Mouse (Mus musculus) spleen, adult 18-20 months (tissue): Measurements from ENCODE around the gene Tppp.
"Not testable (repeated sequence)": the region's sequence is repeated elsewhere in the genome, so short reads cannot be mapped to it uniquely, and the experiment has no call there.

ENCODE experiments used
- DNase-seq, 2 experiments: peaks; one replicate each; pipeline ENCODE4 v3.0.0; 2022; ENCODE audit warnings: mixed read lengths in 2 of 2

The Tppp gene

DNA sequence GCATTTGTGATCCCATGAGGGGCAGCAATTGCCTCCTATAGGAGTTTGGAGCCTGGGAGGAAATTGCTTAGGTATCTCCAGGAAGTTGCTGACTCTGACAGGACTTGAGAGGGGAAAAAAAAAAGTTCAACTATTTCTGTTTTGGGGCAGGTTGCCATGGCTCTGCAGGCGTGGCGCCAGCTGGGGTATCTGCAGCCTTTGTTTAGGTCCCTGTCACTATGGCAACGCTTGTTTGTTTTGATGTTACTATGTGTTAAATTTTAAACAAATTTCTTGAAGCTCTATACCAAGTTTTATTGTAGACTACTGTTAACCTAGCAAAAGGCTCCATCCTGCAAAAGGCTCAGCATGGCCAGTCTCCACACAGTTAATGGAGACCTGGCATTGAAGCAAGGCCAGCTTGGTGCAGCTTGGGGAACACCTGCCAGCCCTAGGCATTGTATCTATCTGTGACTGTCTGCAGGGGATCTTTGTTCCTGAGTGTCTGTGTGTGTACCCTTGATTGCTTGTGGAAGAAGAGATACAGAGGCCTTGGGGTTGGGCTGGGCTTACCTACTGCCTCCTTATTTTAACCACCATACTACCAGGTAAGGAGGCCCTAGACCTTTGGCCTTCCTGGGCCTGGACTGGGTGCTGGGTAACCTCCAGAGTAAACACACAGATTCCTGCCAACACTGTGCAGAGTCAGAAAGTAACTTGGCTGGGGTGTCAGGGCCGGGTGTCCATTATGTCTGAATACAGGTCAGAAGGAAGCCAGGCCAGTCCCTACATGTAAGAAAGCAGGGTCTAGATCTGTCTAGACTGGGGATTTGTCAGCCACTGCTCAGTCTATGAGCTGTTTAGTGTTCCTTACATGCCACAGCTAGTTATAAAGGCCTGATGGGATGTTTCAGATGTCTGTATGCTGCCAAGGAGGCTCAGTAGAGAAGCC lies 16.2 kb downstream of the Tppp start:
- no peak for DNase-seq

DNA sequence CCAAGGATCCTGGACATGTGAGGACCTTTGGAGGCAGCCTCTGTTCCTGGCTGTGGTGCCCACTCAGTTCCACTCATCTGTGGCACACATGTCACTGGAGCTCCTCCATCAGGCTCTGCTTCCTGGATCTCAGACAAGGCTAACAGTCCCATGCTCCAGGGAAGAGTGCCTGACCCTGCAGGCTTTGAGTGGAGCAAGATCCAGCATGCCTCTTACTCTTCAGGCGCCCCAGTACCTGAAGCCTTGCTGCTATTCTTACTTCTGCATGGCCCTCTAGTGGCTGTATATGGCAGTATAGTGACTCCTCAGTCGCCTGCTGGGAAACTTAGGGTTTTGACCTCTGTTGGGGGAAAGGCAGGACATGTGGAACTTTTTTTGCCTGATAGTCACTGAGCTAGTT lies 17.0 kb downstream of the Tppp start:
- peak in 1 of 2 experiments; percentile 7 for DNase-seq

DNA sequence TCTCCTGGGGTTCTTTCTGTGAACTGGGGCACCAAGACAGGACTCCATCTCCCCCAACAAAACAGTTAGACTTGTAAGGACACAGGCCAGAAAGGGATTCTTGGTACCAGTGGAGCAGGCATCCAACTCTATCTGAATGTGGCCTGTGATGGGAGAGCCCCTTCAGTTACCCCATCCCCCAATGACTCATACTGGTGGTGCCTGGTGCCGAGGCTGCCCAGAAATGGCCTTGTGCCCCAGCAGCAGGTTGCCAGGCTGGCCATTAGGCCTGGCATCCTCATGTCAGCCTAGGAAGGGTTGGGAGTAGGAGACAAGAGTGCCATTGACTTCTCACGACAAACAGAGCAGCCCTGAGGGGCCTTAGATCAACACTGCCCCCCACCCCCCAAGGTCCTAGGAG lies 18.9 kb downstream of the Tppp start:
- no peak for DNase-seq

DNA sequence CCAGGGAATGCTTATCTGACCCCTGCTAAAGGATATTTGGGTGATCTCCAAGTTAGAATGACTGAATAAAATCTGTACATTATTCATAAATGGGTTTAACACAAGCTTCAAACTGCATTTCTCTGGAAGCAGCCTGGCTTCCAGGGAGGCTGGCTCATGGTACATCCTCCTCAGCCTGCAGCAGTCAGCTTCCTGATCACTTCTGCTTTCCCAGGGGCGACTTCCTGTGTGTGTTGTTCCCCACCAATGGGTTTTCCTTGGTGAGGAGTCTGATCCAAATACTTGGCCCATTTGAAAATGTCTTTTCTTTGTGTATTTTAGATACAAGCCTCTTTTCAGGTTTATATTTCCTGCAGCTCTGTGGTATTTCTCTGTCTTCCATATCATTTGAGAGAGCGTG lies 19.8 kb downstream of the Tppp start:
- no peak for DNase-seq

DNA sequence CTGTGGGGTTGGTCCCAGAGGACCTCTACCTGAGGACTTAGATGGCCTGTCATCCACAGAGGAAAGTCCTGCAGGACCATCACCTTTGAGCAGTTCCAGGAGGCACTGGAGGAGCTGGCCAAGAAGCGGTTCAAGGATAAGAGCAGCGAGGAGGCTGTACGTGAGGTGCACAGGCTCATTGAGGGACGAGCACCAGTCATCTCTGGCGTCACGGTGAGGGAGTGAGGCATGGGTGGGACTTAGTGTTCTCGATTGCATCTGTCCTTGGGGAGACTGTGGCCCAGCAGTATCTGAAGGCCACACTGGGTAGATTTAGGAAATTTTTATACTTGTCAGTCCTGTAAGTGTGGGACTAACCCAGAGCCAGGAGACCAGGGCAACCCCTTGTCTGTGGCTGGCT lies 21.5 kb downstream of the Tppp start:
- DNase-seq: no peak

DNA sequence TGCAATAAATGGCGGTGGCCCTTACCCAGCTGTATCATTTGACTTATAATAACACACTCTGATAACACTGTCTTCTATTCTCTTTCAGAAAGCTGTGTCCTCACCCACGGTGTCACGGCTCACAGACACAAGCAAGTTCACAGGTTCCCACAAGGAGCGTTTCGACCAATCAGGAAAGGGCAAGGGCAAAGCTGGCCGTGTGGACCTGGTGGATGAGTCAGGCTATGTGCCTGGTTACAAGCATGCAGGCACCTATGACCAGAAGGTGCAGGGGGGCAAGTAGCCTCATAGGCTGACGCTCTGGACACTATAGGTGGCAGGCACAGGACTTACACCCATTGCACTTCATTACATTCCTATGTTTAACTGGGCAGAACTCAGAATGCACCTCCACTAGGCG lies 21.9 kb downstream of the Tppp start:
- no peak for DNase-seq

DNA sequence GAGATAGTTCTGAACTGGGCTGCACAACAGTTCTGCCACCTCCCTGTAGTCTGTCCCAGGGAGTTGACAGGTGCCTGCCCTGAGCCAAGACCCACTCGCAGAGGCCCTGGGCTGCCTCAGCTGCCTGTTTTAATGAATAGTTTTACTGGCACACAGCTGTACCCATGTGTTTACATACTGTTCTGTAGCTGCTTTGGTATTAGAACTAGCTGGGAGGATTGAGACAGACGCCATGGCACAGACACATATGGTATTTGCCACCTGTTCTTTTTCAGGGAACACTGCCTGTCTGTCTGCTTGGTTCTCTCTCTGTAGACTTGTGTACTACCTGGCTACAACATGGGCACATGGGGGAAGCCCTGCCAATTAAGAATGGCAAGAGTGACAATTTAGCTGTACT lies 25.5 kb downstream of the Tppp start:
- DNase-seq: no peak

DNA sequence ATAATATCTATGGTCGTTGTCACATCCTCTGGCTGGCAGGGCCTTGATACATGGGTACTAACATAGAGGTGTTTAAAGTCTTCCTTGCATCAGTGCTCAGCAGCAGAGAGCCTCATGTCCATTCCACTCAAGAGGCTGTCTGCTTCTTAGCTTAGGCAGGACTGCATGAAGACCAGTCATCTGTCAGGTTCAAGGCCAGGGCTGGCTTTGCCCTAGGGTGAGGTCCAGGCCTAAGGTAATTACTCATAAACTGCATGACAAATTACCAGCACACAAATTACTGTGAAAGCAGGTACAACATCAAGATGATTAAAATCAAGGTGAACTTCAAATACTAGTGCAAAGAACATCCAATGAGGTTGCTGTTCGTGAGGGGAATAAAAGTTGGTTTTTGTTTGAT lies 26.6 kb downstream of the Tppp start:
- no peak for DNase-seq

DNA sequence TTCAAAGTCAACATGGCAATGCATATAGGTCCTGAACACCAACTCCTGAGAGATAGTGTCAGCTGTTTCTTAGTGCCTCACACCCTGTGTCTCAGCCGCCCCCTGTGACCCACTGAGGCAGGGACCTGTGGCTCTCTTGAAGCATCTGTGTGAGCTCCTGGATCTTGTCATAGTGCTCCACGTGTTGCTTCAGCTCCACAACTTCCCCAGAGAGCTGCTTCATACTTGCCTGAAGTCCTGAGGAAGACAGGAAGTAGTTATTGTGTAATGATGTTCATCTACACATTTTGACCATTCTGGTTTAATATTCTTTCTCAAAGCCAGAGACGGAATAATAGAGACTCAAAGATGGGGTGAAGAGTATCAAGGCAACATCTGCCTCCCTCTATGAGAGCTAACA lies 30.7 kb downstream of the Tppp start:
- DNase-seq: no peak

DNA sequence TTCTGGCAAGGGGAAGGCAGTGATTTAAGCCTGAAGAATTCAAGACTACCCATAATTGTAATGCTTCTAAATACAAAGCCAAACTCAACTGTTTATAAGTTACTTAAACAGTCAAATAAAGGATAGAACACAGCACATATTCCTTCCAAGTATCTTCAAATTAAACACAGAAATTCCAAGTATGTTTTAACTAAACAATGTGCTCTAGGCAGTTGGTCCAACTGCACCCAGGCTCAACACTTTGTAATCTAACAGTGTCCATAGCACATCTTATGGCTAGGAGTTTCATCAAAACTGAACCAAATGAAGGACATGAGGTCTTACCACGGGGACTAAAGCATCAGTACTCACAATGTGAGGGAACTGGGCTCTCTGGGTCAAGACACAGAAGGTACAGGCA lies 47.0 kb downstream of the Tppp start:
- no peak for DNase-seq

DNA sequence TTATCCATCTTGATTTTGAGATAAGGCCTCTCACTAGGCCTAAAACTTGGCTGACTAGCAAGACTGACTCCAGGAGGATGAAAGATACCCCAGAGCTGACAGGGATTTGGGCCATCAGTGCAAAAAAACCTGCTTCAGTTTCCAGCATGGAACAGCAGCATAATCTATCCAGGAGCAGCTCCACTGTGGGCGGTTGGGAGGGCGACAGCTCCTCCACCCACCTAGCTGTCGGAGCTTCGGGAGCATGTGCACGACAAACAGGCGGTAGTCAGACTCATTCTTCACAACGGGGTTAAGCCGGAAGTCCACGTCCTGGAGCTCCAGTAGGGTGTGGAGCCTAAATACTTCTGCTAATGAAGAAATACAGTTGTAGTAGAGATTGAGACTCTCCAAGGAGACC lies 48.9 kb downstream of the Tppp start:
- no peak for DNase-seq

DNA sequence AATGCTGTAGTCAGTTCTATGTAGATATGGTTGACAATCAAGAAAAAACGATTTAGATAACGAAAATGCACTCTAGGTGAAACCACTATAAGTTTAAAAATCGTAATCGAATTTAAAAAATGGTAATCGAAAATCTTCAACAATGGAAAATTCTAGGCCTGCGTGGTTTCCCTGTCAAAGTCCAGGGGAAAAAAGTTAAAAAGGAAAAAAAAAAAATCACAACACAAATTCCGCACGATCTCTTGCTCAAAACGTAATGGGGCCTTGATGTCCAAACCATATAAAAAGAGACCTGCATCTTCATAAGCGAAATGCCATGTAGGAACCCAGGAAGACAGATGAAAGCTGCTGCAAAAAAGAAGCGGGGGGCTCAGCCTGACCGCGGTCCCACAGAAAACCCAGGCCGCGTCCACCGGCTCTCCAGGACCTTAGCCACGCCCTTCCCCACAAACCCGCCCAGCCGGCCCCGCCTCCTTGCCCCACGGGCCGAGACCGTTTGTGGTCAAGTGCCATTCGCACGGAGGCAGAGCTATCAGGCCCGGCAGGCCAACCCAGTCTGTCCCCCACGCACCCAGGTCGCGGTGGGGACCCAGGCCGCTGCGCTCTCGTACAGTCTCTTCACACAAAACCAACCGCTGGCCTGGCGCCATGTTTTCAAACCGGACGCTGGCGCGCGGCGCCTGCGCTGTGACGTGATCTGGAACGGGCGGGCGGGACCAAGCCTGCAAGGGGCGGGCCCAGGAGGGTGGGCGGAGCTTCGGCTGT lies 52.6 kb downstream of the Tppp start, which contains the start of gene Cep72:
Gene Cep72 (minus strand): TSS at position 687 of the 765 bp plus-strand sequence.
- peak; percentile 82 to 92 for DNase-seq

DNA sequence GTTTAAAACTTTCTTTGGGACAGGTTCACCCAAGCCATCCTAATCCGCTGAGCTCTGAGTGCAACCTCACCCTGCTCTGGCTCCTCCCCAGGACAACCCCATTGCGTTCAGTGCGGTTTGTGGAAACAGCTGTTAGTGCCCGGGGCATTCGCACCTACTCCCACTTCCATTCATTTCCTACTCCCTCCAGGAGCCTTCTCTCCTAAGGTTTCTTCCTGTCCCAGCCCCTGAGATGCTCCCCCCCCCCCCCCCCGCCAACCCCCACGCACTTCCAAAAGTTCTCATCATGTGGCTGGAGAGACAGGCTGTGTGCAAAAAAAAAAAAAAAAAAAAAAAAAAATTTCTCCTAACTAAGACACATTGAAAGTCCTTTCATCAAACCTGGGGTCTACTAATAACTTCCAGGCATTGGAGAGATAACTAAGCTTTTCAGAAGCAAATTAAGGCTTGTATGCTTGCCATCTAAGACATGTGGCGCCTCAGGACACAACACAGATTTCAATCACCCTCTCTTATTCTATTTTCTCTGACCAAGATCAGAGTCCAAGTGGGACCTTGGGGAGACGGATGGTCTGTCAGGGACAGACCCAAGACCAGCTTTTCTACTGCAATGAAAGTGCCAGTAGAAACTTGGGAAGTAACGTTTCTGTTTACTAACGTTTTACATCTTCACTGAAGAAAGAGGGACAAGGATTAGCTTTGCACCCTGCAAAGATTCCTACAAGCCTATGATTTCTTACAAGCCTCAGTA lies 53.3 kb downstream of the Tppp start:
- no peak for DNase-seq

DNA sequence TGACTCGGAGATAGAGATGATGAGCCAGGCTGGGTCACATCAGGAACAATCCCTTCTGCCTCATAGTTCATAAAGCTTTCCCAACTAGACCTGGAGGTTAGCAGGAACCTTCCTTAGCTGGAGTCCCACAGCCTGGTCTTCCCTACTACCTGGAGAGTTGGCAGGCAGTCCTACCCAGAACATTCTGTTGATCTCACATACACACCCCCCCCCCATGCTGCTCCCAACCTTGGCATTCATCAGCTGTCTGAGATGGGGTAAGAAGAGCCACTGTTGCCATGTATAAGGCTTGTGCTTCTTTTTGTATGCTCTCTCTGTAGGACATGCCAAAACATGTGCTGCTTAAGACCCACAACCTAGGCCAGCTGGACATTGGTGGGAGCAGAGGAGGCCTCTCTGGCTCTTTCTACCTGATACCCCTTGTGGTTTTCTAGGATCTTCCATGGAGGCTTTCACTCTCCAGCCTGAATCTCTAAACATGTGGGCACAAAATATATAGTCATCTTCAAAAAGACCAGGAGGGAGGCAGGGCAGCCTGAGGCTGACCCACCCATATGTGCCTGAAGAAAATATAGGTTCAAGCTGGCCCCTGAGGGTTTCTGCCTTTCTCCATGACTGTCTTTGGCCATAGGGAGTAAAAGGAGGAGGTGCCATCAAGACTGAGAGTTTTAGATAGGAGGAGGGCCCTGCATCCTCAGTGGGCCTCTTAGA lies 54.3 kb downstream of the Tppp start:
- no peak for DNase-seq

DNA sequence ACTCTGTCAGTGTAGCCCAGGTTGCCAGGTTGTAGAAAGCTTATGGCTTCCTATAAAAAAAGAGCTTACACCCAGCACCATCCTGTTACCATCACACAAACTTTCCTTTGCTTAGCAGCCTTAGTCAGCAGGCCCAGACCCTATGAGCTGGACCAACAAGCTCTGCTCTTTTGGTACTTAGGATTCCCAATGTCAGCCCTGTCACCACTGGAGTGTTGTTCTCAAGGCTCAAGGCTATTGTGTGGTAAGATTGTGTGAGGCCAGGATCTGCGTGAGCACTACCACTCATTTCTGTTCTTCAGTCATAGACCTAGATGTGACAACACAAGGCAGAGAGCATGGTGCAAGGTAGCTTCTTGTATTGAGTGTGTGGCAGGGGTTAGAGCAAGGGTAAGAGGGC lies 57.4 kb downstream of the Tppp start:
- no peak for DNase-seq

DNA sequence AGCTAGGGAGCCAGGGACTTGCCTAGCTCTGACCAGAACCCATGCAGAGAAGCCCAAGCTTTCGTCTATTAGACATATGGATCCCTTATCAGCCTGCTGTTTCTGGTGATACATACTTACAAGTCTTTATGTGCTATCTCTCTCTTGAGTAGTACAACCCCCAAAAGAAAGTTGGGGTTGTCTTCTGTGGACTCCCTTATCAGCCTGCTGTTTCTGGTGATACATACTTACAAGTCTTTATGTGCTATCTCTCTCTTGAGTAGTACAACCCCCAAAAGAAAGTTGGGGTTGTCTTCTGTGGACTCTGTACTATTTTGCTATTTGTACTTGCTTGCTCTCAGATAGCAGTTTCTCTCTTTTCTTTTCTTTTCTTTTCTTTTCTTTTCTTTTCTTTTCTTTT lies 62.0 kb downstream of the Tppp start:
- not testable (repeated sequence) for DNase-seq

DNA sequence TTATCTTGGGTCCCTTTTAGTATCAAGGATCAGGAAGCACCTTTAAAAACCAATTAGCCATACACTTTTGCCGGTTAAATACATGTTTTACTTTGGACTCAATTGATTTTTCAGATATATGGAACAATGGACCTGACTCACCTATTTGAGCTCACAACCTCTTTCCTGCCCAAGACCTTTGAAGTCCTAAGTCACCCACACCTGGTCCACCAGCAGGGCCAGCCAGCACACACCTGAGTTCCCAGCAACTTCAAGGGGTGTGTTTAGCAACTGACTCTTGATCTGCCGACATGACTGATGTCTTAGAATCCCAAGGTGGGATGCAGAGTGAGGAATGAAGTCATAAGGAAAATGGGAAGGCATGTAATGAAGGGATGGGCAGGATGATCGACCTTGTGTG lies 62.5 kb downstream of the Tppp start:
- DNase-seq: no peak

DNA sequence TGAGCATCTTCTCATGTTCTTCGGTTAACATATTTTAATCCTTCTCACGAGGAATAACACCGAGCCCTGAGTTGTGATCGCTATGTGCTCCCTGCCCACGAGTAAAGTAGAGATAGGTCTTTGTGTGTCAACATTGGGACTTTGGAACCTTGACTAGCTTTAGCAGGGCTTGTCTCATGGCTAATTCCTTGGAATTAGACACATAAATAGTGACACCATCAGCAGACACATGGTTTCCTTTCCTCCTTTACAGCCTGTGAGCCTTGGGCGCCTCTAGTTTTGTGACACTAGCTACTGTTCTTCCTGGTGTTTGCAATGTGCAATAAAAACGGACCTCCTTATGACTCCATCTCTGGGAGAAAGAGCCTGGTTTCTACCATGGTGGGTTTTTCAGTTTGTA lies 64.2 kb downstream of the Tppp start:
- DNase-seq: no peak
